Mouse (Mus musculus) midbrain, postnatal 0 days (tissue): ENCODE results near the gene Sept4. TPM values are rescaled to one million over a fixed set of nuclear protein-coding genes. Genes with fewer than 3 reads are reported as not detected.

Experiments used
- ATAC-seq: fragments of 200-750 bp; cut with Nextera tagmentation; 2 replicates; pipeline ENCODE4 v1.8.0; 2017; ENCODE audit warnings: moderate number of reproducible peaks, mild to moderate bottlenecking, moderate TSS enrichment, moderate library complexity; ENCODE audit not compliant: low FRiP score
- DNase-seq: peaks from one replicate; pipeline ENCODE4 v3.0.0-alpha.2; 2015; ENCODE audit warnings: low spot score
- H3K27ac ChIP-seq: fragments of 300-500 bp; sonication (generic); 2 replicates; pipeline ENCODE4 v1.5.1; 2014; ENCODE audit warnings: low read depth, mild to moderate bottlenecking, low read length, mixed read lengths
- H3K27me3 ChIP-seq: fragments of 300-500 bp; sonication (generic); 2 replicates; pipeline ENCODE4 v1.6.1; 2014; ENCODE audit warnings: low read length, control low read depth, mixed read lengths; ENCODE audit not compliant: insufficient read depth
- H3K36me3 ChIP-seq: fragments of 300-500 bp; sonication (generic); 2 replicates; pipeline ENCODE4 v1.6.1; 2014; ENCODE audit warnings: low read length, control low read depth, mixed read lengths; ENCODE audit not compliant: insufficient read depth
- H3K4me1 ChIP-seq: fragments of 300-500 bp; sonication (generic); 2 replicates; pipeline ENCODE4 v1.6.1; 2014; ENCODE audit warnings: mild to moderate bottlenecking, control low read depth, antibody characterized with exemption, low read length, mixed read lengths; ENCODE audit not compliant: insufficient read depth
- H3K4me2 ChIP-seq: fragments of 300-500 bp; sonication (generic); 2 replicates; pipeline ENCODE4 v1.6.1; 2014; ENCODE audit warnings: low read depth, mild to moderate bottlenecking, low read length, mixed read lengths; ENCODE audit not compliant: poor library complexity, severe bottlenecking
- H3K4me3 ChIP-seq: fragments of 300-500 bp; sonication (generic); 2 replicates; pipeline ENCODE4 v1.5.1; 2014; ENCODE audit warnings: low read depth, mild to moderate bottlenecking, low read length, moderate library complexity
- H3K9ac ChIP-seq: fragments of 300-500 bp; sonication (generic); replicated peaks from 2 replicates; pipeline ENCODE4 v1.6.1; 2014; ENCODE audit warnings: mild to moderate bottlenecking, low read length, moderate library complexity, mixed read lengths; ENCODE audit not compliant: poor library complexity, severe bottlenecking
- H3K9me3 ChIP-seq: fragments of 300-500 bp; sonication (generic); 2 replicates; pipeline ENCODE4 v1.6.1; 2016; ENCODE audit warnings: low read length, control low read depth
- CTCF ChIP-seq: IDR thresholded peaks from 2 replicates; pipeline ENCODE4 v1.5.1; 2016; ENCODE audit warnings: antibody characterized with exemption, mild to moderate bottlenecking
- WGBS: fragments of 180-500 bp; shearing (Covaris S2); extraction: QIAGEN DNeasy Blood & Tissue Kit; methylation state at CpG from one replicate; pipeline ENCODE4 v1.1.7; 2014; 5-methylcytosine and 5-hydroxymethylcytosine counted together
- polyA plus RNA-seq: library from polyadenylated mRNA; unstranded; fragments of >200 nt; fragmentation: Nextera tagmentation; extraction: Ambion mirVana; gene quantifications from 2 replicates; pipeline ENCODE4 v1.2.1, GENCODE M21; 2015
- total RNA-seq: library from RNA; depleted of rRNA; stranded (reverse); fragments of >200 nt; gene quantifications from 2 replicates; pipeline ENCODE4 v1.2.3, GENCODE M21; 2014

Sept4 gene
- total and polyA plus RNA-seq, 2 experiments from 2014 or later, result 26.6 to 39.1 TPM

- ATAC-seq (no peak), DNase-seq (no peak)
Measured at GRCm38 (mm10) chr11:87527990-87528389, 40.7 kb upstream of the Sept4 start.

DNA sequence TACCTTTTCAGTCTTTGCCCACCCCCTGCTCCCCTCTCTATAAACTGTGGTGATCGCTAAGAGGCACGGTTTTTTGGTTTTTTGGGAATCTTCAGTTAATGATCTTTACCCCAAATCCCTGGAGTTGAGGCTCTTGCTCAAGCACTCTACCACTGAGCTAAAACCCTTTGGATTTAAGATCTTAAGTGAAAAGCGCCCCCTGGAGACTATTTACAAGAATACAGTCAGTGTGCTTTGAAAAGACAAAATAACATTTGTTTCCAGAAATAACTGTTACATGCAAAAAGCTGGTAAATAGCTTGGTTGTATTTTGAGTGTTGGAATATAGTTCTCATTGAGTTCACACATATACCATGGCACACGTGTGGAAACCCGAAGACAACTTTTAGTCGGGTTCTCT is 37.0 kb upstream of the Sept4 start:
- no peak; the same call in 1 of the 2 replicates for TF ChIP-seq CTCF
- H3K4me1 ChIP-seq, result no peaks in the 10 kb centered on the region
- H3K27ac ChIP-seq, result no peak overlapping the region
- no peaks in the 10 kb centered on the region for H3K36me3 ChIP-seq
- no peaks in the 10 kb centered on the region for H3K9me3 ChIP-seq
- DNase-seq, result peak; percentile 21
- H3K9ac ChIP-seq, result no peak overlapping the region
- H3K4me3 ChIP-seq, result no peak overlapping the region
- H3K4me2 ChIP-seq, result no peak overlapping the region
- no peaks in the 10 kb centered on the region for H3K27me3 ChIP-seq
- no peak for ATAC-seq
- 55% methylated on average over 6 of the region's 6 CpGs for WGBS

More at GRCm38 (mm10) chr11:87527990-87528389, 40.7 kb upstream of the Sept4 start:
- peak; percentile 46 for TF ChIP-seq CTCF
- no peak overlapping the region for H3K9ac ChIP-seq
- H3K27ac ChIP-seq, result no peak overlapping the region
- H3K4me3 ChIP-seq, result no peak overlapping the region
- no peak overlapping the region for H3K4me2 ChIP-seq
- WGBS, result 68% methylated on average over 4 of the region's 4 CpGs
- no peaks in the 10 kb centered on the region for H3K36me3 ChIP-seq
- H3K4me1 ChIP-seq, result no peaks in the 10 kb centered on the region
- H3K9me3 ChIP-seq, result no peaks in the 10 kb centered on the region
- H3K27me3 ChIP-seq, result no peaks in the 10 kb centered on the region

- no peak for DNase-seq
- WGBS, result 43% methylated on average over 8 of the region's 8 CpGs
- H3K4me3 ChIP-seq, result no peak overlapping the region
- TF ChIP-seq CTCF, result no peak
- no peaks in the 10 kb centered on the region for H3K27me3 ChIP-seq
- no peaks in the 10 kb centered on the region for H3K9me3 ChIP-seq
- no peak overlapping the region for H3K27ac ChIP-seq
- H3K9ac ChIP-seq, result no peak overlapping the region
- no peak overlapping the region for H3K4me2 ChIP-seq
- no peak for ATAC-seq
- H3K36me3 ChIP-seq, result no peaks in the 10 kb centered on the region
- no peaks in the 10 kb centered on the region for H3K4me1 ChIP-seq
Measured at GRCm38 (mm10) chr11:87542285-87542684, 26.4 kb upstream of the Sept4 start.

- no peak overlapping the region for H3K4me2 ChIP-seq
- H3K9ac ChIP-seq, result no peak overlapping the region
- no peak for TF ChIP-seq CTCF
- H3K27ac ChIP-seq, result no peak overlapping the region
- no peaks in the 10 kb centered on the region for H3K36me3 ChIP-seq
- 41% methylated on average over 3 of the region's 3 CpGs for WGBS
- no peaks in the 10 kb centered on the region for H3K27me3 ChIP-seq
- no peaks in the 10 kb centered on the region for H3K4me1 ChIP-seq
- H3K9me3 ChIP-seq, result no peaks in the 10 kb centered on the region
- ATAC-seq (no peak), DNase-seq (peak; percentile 37)
- H3K4me3 ChIP-seq, result no peak overlapping the region
Measured at GRCm38 (mm10) chr11:87542906-87543305, 25.8 kb upstream of the Sept4 start.

GRCm38 (mm10) chr11:87553342-87553741 is 15.4 kb upstream of the Sept4 start:
- no peak overlapping the region for H3K4me2 ChIP-seq
- H3K36me3 ChIP-seq, result no peaks in the 10 kb centered on the region
- H3K4me1 ChIP-seq, result no peaks in the 10 kb centered on the region
- DNase-seq (no peak), ATAC-seq (no peak)
- H3K4me3 ChIP-seq, result no peak overlapping the region
- H3K9ac ChIP-seq, result no peak overlapping the region
- H3K27ac ChIP-seq, result no peak overlapping the region
- no peak for TF ChIP-seq CTCF
- H3K9me3 ChIP-seq, result no peaks in the 10 kb centered on the region
- WGBS, result 77% methylated on average over 4 of the region's 4 CpGs
- no peaks in the 10 kb centered on the region for H3K27me3 ChIP-seq

- Histone ChIP-seq H3K4me1 (no peaks in the 10 kb centered on the region), H3K27ac (no peak overlapping the region), H3K27me3 (no peaks in the 10 kb centered on the region), H3K4me2 (no peak overlapping the region), H3K36me3 (no peaks in the 10 kb centered on the region), H3K4me3 (no peak overlapping the region), H3K9me3 (no peaks in the 10 kb centered on the region), H3K9ac (no peak overlapping the region)
- 51% methylated on average over 5 of the region's 5 CpGs for WGBS
- no peak for TF ChIP-seq CTCF
- no peak for ATAC-seq
- no peak for DNase-seq
Measured at GRCm38 (mm10) chr11:87554386-87554785, 14.3 kb upstream of the Sept4 start.
